Mouse (Mus musculus): ENCODE measurements around the gene Ppp1r37.
"Not testable (repeated sequence)": the region's sequence is repeated elsewhere in the genome, so short reads cannot be mapped to it uniquely, and the experiment has no call there.

Ppp1r37 gene

DNA sequence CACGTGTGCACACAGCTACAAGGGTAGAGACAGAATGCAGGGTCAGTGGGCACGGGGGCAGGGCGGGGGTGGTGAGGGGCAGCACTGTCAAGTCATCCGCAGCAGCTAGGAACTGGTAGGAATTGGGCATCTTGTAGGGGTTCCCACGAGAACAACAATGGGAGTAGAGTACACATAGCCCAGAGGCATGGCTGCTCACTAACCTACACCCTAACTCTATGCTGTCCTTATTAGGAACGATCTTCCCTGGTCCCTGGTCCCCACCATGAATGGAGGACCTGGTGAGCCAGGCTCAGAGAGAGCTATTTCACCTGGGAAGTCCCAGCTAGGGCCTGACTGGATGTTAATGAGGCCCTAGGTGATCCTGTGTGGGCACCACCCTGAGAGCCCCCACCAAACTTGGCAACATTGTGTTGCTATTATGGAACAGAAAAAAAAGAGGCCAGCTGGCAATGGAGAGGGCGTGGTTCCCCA lies 21.2 kb downstream of the Ppp1r37 start:
- no peak for DNase-seq (ENCODE audit: low read depth)

DNA sequence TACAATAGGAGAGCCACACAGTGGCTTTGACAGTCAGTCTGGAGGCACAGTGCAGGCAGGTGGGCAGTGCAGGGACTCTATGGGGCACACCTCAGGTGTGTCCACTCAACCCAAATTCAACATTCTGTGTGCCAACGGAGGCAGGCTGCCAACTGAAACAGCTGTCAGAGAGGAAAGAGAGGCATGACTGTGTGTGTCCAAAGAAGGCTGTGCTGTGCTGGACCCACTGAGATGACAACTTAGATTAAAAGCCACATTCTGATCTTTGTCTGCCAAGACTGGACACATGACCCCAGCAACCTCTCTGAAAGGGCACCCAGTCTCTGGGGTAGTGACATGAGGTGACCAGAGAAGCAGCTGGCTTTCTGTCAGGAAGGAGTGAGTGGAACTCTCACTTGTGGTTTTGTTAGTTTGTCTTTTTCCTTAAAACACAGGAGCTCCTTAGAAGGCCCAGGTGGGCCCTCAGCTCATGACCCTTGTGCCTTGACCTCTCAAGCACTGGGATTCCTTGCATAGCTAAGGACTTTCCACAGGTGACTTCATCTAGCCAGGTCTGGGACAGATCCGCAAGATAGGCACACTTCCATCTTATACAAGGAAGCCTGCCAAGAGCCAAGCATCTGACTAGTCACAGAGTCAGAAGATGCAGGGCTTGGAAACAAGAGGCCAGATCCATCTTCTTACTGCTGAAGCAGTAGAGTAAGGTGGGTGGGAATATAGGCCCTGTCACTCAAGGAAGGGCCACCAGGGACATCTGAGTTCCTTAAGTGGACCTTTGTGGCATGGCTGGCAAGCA lies 21.9 kb downstream of the Ppp1r37 start:
- DNase-seq (ENCODE audit: low read depth): no peak

DNA sequence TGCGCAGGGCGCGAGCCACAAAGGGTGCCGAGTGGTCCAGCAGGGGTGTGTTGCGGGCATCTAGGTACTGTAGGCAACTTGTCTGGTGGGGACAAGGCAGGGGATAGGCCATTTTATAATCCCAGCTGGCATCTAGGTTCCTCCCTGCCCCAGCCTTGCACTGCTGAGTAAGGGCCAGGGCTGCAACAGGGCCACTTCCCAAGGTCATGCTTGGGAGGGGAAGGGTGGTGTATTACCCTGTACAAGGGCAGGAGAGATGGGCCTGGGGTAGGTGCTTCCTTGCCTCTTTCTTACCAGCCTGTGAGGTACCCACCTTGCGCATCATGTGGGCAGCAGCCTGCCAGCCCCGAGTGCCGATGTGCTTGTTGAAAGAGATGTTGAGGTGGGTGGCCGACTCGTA lies 28.2 kb downstream of the Ppp1r37 start:
- DNase-seq (ENCODE audit: low read depth): no peak

DNA sequence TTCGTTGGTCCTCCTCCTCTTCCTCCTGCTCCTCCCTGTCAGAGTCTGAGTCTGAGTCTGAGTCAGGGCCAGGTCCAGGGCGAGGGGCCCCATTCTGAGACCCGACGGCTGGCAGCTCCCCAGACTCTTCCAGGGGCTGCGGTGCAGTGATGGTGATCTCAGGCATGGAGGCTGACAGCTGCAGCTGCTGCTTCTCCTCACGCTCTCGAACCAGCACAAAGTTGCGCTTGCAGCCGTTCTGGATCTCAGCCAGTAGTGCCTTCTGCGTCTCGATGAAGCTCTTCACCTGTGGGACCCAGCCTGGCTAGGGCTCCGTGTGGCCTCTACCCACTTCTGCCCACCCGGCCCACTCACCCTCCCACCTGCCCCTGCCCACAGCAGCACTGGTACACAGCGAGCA lies 30.6 kb downstream of the Ppp1r37 start:
- no peak for DNase-seq (ENCODE audit: low read depth)

GRCm38 (mm10) chr7:19531077-19531476 lies 31.8 kb downstream of the Ppp1r37 start:
- no peak for DNase-seq (ENCODE audit: low read depth)

DNA sequence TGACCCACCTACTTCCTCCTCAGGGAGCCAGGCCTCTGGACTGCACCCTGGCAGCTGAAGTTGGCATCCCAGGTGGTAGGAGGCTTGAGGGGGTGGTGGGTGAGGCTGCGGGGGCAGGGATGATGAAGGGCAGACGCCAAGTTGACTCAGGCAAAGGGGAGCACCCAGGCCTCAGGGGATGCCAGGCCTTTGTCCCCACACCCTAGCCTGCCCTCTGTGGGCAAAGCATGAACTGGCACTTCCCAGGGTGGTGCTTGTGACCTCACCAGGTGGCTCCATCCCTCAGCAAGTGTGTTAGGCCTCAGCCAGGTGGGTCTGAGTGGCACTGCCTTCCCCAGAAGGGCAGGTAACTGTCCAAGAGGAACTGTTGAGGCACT lies 37.8 kb downstream of the Ppp1r37 start:
- DNase-seq (ENCODE audit: low read depth): no peak

DNA sequence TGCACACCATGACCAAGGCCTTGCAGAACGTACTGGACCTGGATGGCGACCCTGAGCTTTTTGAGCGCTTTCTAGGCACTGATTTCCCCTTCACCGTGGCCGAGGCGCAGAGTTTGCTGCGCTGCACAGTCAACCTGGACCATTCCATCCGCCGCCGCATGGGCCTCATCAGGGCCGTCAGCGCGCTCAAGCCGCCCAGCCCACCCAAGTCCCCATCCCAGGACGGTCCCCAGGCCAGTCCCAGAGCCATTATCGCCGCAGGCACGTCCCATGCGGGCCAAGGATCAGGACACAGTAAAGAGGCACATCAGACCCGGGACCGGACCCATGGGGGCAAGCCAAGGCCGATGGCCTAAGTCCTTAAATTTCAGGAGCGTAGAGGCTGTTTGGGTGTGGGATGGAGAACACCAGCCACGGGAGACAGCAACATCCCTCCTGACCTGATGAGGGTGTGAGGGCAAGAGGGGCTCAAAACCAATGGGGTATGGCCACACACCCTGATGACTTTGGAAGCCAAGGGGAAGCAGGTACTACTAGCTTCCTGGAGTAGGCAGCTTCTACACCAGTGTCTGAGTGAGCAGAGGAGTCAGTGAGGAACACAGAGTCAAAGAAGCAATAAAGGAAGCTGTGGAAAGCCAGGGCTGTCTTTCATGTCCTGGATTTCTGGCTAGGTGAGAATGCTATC lies 38.3 kb downstream of the Ppp1r37 start:
- no peak for DNase-seq (ENCODE audit: low read depth)

GRCm38 (mm10) chr7:19523757-19524419 lies 39.0 kb downstream of the Ppp1r37 start:
- peak; percentile 43 for DNase-seq (ENCODE audit: low read depth)

GRCm38 (mm10) chr7:19523017-19523756 lies 39.7 kb downstream of the Ppp1r37 start:
- DNase-seq (ENCODE audit: low read depth): peak; percentile 32

DNA sequence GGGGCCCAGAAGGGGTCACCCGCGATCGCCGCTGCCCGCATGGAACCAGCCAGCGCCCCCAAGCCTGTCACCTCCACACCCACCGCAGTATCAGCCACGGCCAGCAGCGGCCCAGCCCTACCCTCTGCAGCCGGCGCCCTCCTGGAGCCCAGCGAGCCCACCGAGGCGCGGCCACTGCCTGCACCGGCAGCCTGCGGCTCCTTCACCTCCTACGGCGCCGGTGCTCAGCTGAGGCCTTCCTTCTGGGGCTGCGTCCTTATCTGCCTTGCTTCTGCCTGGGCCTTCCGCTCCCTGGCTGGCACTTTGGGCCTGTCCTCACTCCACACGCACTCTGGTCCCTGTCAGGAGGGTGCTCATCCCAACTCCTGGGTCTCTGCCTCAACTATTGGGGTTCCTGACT lies 42.8 kb downstream of the Ppp1r37 start:
- DNase-seq (ENCODE audit: low read depth): no peak

- DNase-seq (ENCODE audit: low read depth): no peak
These were observed 45.1 kb downstream of the Ppp1r37 start, which contains the start of gene Nkpd1 for GRCm38 (mm10) chr7:19517652-19518365. Gene Nkpd1 (plus strand): TSS chr7:19517838.

- peak; percentile 35 for DNase-seq (ENCODE audit: low read depth)
These were observed 50.5 kb downstream of the Ppp1r37 start for GRCm38 (mm10) chr7:19512353-19512752.

- not testable (repeated sequence) for DNase-seq (ENCODE audit: low read depth)
These were observed 50.9 kb downstream of the Ppp1r37 start for GRCm38 (mm10) chr7:19511934-19512333.

DNA sequence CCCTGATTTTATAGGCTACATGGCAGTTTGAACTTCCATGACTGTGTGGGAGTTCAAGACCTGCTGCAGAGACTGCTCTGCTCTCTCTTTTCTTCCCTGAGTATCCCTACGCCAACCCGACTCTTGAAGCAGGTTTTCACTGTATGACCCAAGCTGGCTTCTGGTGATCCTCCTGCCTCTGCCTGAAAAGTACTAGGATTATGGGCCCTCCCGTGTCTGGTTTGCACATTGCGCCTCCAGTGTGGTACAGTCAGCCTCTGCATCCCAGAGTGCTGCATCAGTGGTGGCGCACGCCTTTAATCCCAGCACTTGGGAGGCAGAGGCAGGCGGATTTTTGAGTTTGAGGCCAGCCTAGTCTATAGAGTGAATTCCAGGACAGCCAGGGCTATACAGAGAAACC lies 53.1 kb downstream of the Ppp1r37 start:
- no peak for DNase-seq (ENCODE audit: low read depth)

- DNase-seq (ENCODE audit: low read depth): no peak
These were observed 53.8 kb downstream of the Ppp1r37 start for GRCm38 (mm10) chr7:19508924-19509568.

GRCm38 (mm10) chr7:19508150-19508923 lies 54.5 kb downstream of the Ppp1r37 start, which contains the start of the genes Bloc1s3 and Trappc6a:
Gene Bloc1s3 (minus strand): TSS chr7:19508367.
Gene Trappc6a (plus strand): TSS chr7:19508395.
- DNase-seq (ENCODE audit: low read depth): peak; percentile 98

DNA sequence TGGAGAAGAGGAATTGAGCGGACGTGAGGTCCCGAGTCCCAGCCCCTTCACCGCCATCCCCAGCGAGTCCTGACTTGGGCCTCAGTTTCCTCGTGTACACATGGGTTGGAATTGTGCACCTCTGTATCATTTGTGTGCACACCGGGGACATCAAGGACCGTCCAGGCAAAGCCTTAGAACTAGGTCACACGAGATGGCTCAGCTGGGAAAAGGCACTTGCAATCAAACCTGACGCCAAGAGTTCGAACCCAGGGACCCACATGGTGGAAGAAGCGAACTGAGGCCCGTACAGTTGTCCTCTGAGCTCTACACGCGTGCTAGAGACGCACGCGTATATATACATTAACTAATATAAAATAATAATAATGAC lies 55.3 kb downstream of the Ppp1r37 start:
- DNase-seq (ENCODE audit: low read depth): peak; percentile 53

GRCm38 (mm10) chr7:19506969-19507611 lies 55.8 kb downstream of the Ppp1r37 start:
- DNase-seq (ENCODE audit: low read depth): peak; percentile 65

DNA sequence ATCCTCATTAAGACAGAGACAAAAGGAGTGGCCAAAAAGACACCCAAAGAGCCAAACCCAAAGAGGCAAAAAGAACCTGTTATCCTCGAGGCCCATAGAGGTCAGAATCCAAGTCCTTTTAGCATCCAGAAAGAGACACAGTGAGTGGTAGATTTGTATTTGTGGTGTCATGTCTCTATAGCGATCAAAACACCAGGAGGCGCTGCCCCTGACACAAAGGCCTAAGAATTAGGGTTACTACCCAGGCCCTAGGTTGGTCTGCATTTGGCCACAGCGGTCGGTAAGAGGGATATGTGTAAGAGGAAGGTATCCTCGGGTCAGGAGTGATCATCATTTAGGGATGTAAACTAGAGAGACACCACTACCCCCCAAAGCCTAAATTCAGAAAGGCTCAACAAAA lies 56.5 kb downstream of the Ppp1r37 start:
- DNase-seq (ENCODE audit: low read depth): peak; percentile 60
